Mouse (Mus musculus): ENCODE results near the gene Ankfy1.
"Not testable (repeated sequence)": the region's sequence is repeated elsewhere in the genome, so short reads cannot be mapped to it uniquely, and the experiment has no call there.

The Ankfy1 gene

DNA sequence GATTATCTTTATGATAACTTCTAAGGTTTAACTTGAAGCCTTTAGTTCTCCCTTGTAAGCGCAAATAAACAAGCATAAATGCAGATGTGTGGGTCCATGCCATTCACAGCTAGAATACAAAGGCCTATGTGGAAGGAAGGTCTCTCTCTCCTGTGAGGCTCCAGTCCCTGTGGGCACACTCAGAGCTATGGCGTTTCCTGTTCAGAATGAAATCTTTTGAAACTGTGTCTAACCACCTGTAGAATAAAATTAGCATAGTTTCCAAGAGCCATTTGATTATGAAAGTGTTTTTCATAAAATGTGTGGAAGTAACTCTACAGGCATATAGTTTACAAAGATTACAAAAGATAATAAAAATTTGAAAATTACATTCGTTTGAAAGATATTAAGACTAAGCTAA lies 28.4 kb downstream of the Ankfy1 start:
- no peak for DNase-seq (ENCODE audit: extremely low read depth, insufficient read length, low spot score)

GRCm38 (mm10) chr11:72723165-72723564 lies 33.4 kb downstream of the Ankfy1 start:
- no peak for DNase-seq (ENCODE audit: extremely low read depth, insufficient read length, low spot score)

DNA sequence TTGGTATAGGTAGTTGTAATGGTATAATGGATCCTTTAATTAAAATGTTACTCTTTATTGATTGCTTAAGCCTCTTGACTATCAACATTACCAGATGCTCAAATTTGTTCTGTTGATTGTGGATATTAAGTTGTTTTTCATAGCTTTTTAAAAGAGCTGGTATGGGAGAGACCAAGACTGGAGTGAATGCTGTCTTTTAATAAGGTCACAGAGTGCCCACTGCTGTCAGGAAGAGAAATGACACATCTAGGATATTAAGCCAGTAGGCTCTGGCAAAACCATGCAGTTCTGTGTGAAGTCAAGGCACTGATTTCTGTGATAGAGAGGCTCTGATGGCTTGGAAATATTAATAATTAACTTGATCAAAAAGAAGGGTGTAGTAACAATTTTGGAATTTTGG lies 34.1 kb downstream of the Ankfy1 start:
- DNase-seq (ENCODE audit: extremely low read depth, insufficient read length, low spot score) = no peak

GRCm38 (mm10) chr11:72726023-72726422 lies 36.2 kb downstream of the Ankfy1 start:
- DNase-seq (ENCODE audit: extremely low read depth, insufficient read length, low spot score) = no peak

DNA sequence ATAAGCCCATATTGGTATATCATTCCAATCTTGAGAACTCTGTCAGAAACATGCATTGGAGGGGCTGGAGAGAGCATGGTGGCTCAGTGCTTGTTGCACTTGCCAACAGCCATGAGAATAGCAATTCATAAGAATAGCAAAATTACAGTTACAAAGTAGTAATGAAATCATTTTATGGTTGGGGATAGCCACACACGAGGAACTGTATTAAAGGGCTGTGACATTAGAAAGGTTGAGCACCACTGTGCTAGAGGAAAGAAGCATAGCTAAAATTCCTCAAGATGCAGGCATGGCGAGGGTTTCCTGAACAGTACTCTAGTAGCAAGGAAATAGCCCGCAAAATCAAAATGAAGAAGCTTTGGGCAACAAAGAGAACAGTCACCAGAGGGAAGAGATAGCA lies 43.9 kb downstream of the Ankfy1 start:
- DNase-seq (ENCODE audit: extremely low read depth, insufficient read length, low spot score) = no peak

DNA sequence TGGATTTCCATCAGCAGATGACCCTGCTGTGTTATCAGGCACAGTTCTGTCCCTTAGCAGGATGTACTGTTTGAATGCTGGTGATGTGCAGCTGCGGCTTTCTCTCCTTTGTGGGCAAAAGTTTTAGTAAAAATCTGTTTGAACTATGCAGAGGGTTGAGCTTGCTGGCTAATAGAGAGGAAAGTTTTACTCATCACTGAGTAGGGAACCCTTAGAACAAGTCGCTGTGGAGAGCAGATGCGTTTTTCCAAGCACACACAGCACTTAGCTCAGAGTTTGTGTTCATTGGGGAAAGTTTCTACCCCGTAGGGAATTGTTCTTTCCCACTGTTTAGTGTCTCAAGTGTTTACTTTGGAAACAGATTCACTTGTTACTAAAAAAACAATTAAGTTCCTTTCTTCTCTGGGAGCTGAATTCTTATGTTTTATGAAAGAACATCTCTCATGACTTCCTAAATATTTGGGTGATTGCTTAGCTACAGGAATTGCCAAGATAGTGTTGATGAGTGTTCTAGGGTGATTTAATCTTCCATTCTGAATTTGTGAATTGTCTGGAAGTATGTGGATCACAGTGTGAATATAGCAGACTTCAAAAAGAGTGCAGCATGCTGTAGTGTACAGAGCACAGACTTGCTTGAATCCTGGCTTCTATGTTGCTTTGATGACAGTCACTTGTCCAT lies 45.2 kb downstream of the Ankfy1 start:
- DNase-seq (ENCODE audit: extremely low read depth, insufficient read length, low spot score) = no peak

DNA sequence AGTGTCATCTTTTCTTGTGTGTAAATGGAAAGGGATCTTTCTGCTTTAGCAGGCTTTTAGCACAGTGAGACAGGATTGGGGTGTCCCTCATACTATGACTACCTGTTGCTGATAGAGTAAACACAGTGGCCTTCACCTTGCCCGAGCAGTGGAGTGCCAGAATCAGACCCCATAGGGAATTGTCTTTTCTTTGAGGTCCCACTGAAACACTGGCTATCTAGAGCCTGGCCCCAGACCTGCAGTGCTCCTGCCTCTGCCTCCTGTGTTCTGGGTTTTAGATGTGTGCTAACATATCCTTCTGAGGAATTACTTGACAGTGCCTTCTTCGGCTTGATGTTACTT lies 45.7 kb downstream of the Ankfy1 start:
- no peak for DNase-seq (ENCODE audit: extremely low read depth, insufficient read length, low spot score)

- DNase-seq (ENCODE audit: extremely low read depth, insufficient read length, low spot score) = no peak
Measured at GRCm38 (mm10) chr11:72736320-72736719, 46.5 kb downstream of the Ankfy1 start.

DNA sequence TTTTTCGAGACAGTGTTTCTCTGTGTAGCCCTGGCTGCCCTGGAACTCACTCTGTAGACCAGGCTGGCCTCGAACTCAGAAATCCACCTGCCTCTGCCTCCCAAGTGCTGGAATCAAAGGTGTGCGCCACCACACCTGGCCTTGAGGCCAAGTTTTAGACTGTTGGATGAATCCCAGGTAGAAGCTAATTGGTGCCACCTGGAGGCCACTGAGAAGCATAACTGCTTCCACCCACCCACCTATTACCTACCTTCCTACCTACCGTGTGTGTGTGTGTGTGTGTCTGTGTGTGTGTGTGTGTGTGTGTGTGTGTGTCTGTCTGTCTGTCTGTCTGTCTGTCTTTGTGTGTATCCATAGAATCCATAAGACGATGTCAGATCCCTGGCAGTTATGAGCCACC lies 47.7 kb downstream of the Ankfy1 start:
- not testable (repeated sequence) for DNase-seq (ENCODE audit: extremely low read depth, insufficient read length, low spot score)

GRCm38 (mm10) chr11:72739048-72739447 lies 49.2 kb downstream of the Ankfy1 start:
- DNase-seq (ENCODE audit: extremely low read depth, insufficient read length, low spot score) = no peak

DNA sequence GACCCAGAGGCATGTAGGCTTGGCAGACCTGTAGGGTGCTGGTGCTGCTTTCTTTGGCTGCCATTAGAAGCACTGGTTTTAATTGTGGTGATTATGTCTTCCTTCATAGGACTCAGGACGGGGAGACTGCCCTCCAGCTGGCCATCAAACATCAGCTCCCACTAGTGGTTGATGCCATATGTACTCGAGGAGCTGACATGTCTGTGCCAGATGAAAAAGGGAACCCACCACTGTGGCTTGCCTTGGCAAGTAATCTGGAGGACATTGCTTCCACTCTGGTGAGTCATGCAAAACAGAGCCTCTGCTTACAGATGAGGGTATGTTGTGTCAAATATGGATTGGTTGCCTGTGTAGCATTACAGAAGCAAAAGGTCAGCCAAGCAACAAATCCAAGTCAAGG lies 62.1 kb downstream of the Ankfy1 start:
- peak; percentile 63 for DNase-seq (ENCODE audit: extremely low read depth, insufficient read length, low spot score)

DNA sequence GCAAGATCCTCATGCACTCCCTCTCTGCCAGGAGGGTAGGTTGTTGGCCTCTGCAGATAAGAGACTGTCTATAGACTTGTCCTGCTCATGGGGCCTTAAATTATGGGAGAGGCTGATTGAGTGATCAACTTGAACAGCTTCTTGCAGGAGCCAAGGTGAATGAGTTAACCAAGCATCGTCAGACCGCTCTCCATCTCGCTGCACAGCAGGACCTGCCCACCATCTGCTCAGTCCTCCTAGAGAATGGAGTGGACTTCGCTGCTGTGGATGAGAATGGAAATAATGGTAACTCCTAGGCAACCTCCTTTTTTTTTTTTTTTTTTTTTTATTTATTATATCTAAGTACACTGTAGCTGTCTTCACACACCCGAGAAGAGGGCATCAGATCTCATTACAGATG lies 68.5 kb downstream of the Ankfy1 start:
- DNase-seq (ENCODE audit: extremely low read depth, insufficient read length, low spot score) = no peak

GRCm38 (mm10) chr11:72759581-72759980 lies 69.8 kb downstream of the Ankfy1 start:
- no peak for DNase-seq (ENCODE audit: extremely low read depth, insufficient read length, low spot score)

- DNase-seq (ENCODE audit: extremely low read depth, insufficient read length, low spot score) = no peak
Measured at GRCm38 (mm10) chr11:72760781-72761180, 71.0 kb downstream of the Ankfy1 start.

DNA sequence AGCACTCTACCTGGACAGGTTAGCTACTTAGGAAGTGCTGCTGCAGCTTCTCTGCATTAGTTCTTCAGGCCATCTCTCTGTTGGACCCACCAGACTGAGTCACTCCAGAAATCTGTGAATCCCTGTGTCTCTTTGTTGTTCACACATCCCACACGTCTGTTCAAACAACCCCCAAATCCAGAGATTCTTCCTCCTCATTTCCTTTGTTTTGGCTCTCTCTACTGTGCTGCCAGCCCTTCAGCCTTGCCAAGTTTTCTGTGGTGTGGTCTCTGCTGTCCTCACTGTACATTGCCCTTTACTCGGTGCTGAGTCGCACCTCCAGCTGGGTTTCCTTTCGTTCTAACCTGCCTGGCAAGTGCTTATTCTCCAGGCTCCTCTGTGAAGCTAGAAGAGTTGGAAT lies 74.5 kb downstream of the Ankfy1 start:
- no peak for DNase-seq (ENCODE audit: extremely low read depth, insufficient read length, low spot score)

DNA sequence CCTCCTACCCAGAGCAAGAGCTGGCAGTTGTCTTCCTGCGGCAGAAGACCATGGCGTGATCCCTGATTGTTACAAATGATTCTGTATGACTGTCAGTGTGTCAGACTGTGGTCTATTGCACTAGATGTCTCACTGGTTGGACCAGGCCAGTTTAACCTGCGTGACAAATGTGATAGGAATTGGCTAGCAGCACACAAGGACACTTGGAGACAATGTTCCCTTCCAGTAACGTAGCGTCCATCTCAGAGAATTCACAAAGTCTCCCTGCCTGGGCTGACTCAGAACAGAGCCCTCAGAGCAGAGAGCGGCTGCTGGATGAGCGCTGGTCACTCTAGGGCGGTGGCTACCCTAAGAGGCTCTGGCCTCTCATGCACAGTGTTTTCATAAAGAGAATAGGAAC lies 77.9 kb downstream of the Ankfy1 start:
- DNase-seq (ENCODE audit: extremely low read depth, insufficient read length, low spot score) = no peak

DNA sequence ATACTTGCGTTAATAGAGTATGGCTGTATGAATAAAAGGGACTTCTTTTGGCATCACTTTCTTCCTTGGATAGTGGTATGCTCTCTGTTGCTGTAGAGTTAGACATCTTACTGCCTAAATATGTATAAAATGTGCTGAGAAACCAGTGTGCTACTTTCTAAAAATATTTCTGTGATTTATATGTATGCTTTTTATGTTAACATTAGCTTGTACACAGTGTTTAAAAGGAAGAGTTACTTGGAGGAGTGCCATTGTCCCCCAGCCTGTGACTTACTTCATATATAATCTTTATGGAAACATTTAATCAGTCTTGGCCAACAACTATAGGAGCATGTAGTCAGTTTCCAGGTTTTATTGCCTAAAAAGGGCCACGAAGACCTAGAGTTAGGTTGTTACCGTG lies 79.3 kb downstream of the Ankfy1 start:
- no peak for DNase-seq (ENCODE audit: extremely low read depth, insufficient read length, low spot score)

GRCm38 (mm10) chr11:72770324-72770723 lies 80.5 kb downstream of the Ankfy1 start:
- no peak for DNase-seq (ENCODE audit: extremely low read depth, insufficient read length, low spot score)

DNA sequence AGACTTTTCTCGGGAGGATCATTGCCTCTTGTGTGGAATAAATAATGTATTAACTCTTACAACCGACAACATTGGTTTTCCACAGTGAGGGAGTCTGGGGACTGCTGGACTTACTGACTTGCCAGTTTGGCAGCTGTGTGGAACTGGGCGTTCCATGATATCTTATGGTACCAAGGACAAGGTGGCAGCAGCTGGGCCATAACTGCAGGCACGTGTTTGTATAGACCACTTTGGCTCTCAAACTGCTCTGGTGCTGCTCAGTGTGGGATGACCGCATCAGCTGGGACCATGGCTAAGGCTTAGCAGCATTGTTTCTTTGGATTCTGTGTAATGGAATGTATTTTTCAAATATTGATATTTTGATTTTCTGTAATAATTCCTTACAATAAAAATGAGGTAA lies 81.0 kb downstream of the Ankfy1 start:
- no peak for DNase-seq (ENCODE audit: extremely low read depth, insufficient read length, low spot score)

DNA sequence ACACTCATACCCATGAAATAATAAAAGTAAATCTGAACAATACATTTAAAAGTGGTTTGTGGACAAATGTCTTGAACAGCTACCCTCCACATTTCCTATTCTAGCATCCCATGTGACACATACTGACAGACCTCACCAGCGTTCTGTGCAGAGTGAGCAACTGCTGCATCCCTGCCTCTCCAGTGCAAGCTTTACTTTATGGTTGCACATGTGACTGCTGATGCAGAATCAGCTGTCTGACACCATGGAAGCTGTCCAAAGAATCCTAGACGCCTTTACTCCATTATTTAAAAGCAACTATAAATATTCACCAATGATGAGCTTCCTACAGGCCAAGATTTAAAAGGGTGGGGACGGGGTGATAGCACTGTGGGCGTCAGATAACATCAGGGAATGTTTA lies 81.7 kb downstream of the Ankfy1 start:
- DNase-seq (ENCODE audit: extremely low read depth, insufficient read length, low spot score) = no peak

- not testable (repeated sequence) for DNase-seq (ENCODE audit: extremely low read depth, insufficient read length, low spot score)
Measured at GRCm38 (mm10) chr11:72772611-72773010, 82.8 kb downstream of the Ankfy1 start.

DNA sequence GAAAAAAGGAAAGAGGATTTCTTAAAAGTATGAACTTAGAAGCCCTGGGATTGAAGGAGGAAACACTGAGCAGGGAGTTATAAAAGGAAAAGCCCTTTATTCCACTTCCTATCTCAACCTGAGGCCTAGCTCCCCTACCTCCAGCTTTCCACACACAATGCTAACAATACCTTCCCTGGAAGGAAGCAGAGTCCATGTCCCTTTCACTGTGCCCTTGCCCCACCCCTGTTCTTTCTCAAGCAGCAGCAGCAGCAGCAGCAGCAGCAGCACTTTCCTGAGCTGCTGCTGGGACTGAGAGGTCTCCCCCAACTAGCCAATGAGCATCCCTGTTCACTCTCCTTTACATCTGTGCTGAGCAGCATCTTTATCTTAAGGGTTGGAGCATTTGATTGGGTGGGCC lies 89.2 kb downstream of the Ankfy1 start:
- no peak for DNase-seq (ENCODE audit: extremely low read depth, insufficient read length, low spot score)

DNA sequence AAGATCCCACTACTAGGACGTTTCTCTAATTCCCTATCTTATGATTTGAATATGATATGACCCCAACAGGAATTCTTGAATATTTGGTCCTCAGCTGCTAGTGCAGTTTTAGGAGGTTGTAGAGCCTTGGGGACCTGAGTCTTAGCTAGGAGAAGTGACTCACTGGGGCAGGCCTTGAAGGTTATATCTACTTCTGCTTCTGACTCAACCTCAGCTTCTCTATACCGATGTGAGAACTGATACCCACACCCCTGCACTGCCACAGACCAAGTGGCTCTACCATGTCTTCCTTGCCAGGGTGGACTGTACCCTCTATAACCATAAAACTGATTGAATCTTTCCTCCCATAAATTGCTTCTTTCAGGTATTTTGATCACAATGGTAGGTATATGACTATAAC lies 92.3 kb downstream of the Ankfy1 start:
- DNase-seq (ENCODE audit: extremely low read depth, insufficient read length, low spot score) = no peak

Measured in 3134 (cell line).